Mouse (Mus musculus) liver, adult 2 months (tissue): ENCODE data around the gene Syncrip.

Experiments used
- CTCF ChIP-seq: fragments of 200-500 bp; IDR thresholded peaks from 2 replicates; pipeline ENCODE4 v1.5.1; 2011; ENCODE audit warnings: low read depth, low read length, control low read depth
- POLR2A ChIP-seq: fragments of 200-500 bp; IDR thresholded peaks from 2 replicates; pipeline ENCODE4 v1.6.1; 2011; ENCODE audit warnings: low read length, control low read depth; ENCODE audit not compliant: insufficient read depth; ENCODE audit errors: extremely low read depth

GRCm38 (mm10) chr9:88437342-88438236, 44.8 kb downstream of the Syncrip start:
- TF ChIP-seq POLR2A (no peak), CTCF (no peak)
